Mouse (Mus musculus) bone marrow, adult 2 months (tissue): Measurements from ENCODE around the gene Copa.

ENCODE experiments used
- CTCF ChIP-seq: fragments of 200-500 bp; IDR thresholded peaks from 2 replicates; pipeline ENCODE4 v1.5.1; 2011; ENCODE audit warnings: low read length, control low read depth; ENCODE audit not compliant: control insufficient read depth, insufficient read depth
- POLR2A ChIP-seq: fragments of 200-500 bp; IDR thresholded peaks from 2 replicates; pipeline ENCODE4 v1.6.1; 2011; ENCODE audit warnings: low read depth, mild to moderate bottlenecking, control low read depth, low read length, borderline replicate concordance; ENCODE audit not compliant: control insufficient read depth

DNA sequence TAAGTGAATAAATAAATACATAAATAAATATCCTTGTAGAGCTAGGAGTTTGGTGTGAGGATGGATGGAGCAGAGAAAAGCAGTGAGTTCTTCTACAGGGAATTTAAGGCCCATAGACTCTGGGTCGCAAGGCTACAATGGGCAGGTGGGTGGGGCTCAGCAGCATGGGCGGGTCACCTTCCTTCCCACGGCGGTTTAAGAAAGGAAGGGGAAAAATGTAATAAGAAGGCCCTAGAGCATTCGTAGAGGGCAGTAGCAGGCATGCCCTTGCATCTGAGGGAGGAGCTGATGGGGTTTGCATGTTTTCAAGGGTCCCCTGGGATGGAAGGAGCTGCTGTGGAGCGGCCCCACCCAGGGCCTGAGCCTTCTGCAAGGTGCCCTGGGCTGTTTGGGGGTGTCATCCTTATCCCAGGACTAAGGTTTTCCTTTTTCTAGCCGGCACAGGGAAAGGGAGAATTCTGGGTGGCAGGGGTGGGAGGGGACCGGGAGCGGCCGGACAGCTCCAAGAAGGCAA lies 29.5 kb upstream of the Copa start:
- TF ChIP-seq POLR2A (no peak), CTCF (no peak)
